Comparison of ENCODE assay signal across 10 mouse cellular contexts in genomic region chr9:40780892-40781725, GRCm38 (mm10). TPM values are rescaled to one million over a fixed set of nuclear protein-coding genes. Genes with fewer than 3 reads are reported as not detected.
DNase-seq lines count a peak whose midpoint lies in the region; ATAC-seq and TF ChIP-seq lines count a peak whose summit lies in the region.
"Had no signal": no experiment of that assay in that cellular context is flagged by ENCODE, and none has a peak within 500 bp of the region (broad histone marks: within the 10 kb centered on the region; RNA-seq: fewer than 3 reads in every experiment).

No protein-coding gene starts in this region.

- WGBS in kidney, embryonic 14.5 days = 81% methylated on average over 11 of the region's 11 CpGs
- 51% methylated on average over 11 of the region's 11 CpGs for WGBS in liver, embryonic 15.5 days (ENCODE audit: insufficient replicate concordance)

- H3K36me3 ChIP-seq in kidney, embryonic 14.5 days (ENCODE audit: control insufficient read depth, insufficient read depth, low read length) = peaks cover 4% of the 10 kb centered on the region; the same call in 1 of the 2 replicates
- H3K36me3 ChIP-seq in ES-E14 (ENCODE audit: control insufficient read depth, insufficient read depth, low read length, poor library complexity, severe bottlenecking) = no peaks in the 10 kb centered on the region
- no peaks in the 10 kb centered on the region for H3K36me3 ChIP-seq in liver, embryonic 15.5 days (replicated peaks)
- H3K36me3 ChIP-seq: G1E had no signal

- in situ Hi-C loops in ES-E14 (cut with MboI; ENCODE audit: low sequenced_read_pairs in 2 of 2, unreplicated experiment in 2 of 2) = no loop called here

- H3K9me3 ChIP-seq in kidney, embryonic 14.5 days (ENCODE audit: control insufficient read depth, low read length) = no peaks in the 10 kb centered on the region
- H3K9me3 ChIP-seq in ES-E14 (ENCODE audit: control insufficient read depth, insufficient read depth, low read depth, low read length) = no peaks in the 10 kb centered on the region
- H3K9me3 ChIP-seq in liver, embryonic 15.5 days (replicated peaks) = no peaks in the 10 kb centered on the region
- H3K9me3 ChIP-seq: G1E had no signal

- H3K4me2 ChIP-seq in kidney, embryonic 14.5 days (replicated peaks; ENCODE audit: low read depth, low read length) = no peak overlapping the region
- peak overlapping the region; percentile 54; the same call in 1 of the 2 replicates for H3K4me2 ChIP-seq in liver, embryonic 15.5 days

- no peak for DNase-seq in kidney, adult 9 months
- DNase-seq in ES-E14 (ENCODE audit: low read depth, low spot score) = no peak
- DNase-seq in adrenal gland, adult 2 months = no peak
- DNase-seq: right cerebral cortex, postnatal 4 days had no signal

- no peak for ATAC-seq in kidney, embryonic 14.5 days (ENCODE audit: low FRiP score, low TSS enrichment)
- peak; percentile 14; the same call in 1 of the 2 replicates for ATAC-seq in granulocyte monocyte progenitor cell, adult 5-6 weeks (replicated peaks; ENCODE audit: poor library complexity, severe bottlenecking)
- no peak for ATAC-seq in liver, embryonic 15.5 days (ENCODE audit: insufficient read depth)
- ATAC-seq in megakaryocyte-erythroid progenitor cell, adult 5-6 weeks (replicated peaks; ENCODE audit: low FRiP score, low TSS enrichment, poor library complexity, severe bottlenecking) = no peak
- ATAC-seq in erythroid progenitor cell, adult 5-6 weeks (replicated peaks; ENCODE audit: low FRiP score, poor library complexity, severe bottlenecking) = no peak

- H3K4me3 ChIP-seq in kidney, embryonic 14.5 days (ENCODE audit: low read length) = no peak overlapping the region
- H3K4me3 ChIP-seq in ES-E14 (ENCODE audit: insufficient read depth in 1 of 2, low read depth in 1 of 2, low read length in 2 of 2, poor library complexity in 1 of 2, severe bottlenecking in 1 of 2) = peak overlapping the region in 1 of 2 experiments; percentile 0; a peak in 1 of 4 replicates
- H3K4me3 ChIP-seq in liver, embryonic 15.5 days (replicated peaks) = no peak overlapping the region

- no peaks in the 10 kb centered on the region for H3K27me3 ChIP-seq in kidney, embryonic 14.5 days (ENCODE audit: control insufficient read depth, insufficient read depth, low read length)
- H3K27me3 ChIP-seq in liver, embryonic 15.5 days = peaks cover 31% of the 10 kb centered on the region

- peaks cover 7% of the 10 kb centered on the region for H3K4me1 ChIP-seq in kidney, embryonic 14.5 days (ENCODE audit: control insufficient read depth, insufficient read depth, low read length)
- H3K4me1 ChIP-seq in ES-E14 (ENCODE audit: control insufficient read depth in 2 of 2, insufficient read depth in 2 of 2, low read length in 2 of 2, poor library complexity in 1 of 2) = peaks cover 8 to 10% of the 10 kb centered on the region in 2 experiments
- H3K4me1 ChIP-seq in liver, embryonic 15.5 days (replicated peaks) = peaks cover 16% of the 10 kb centered on the region

- H3K9ac ChIP-seq in kidney, embryonic 14.5 days (ENCODE audit: low read depth, low read length) = no peak overlapping the region
- H3K9ac ChIP-seq in ES-E14 (ENCODE audit: insufficient read depth, low read depth, low read length, poor library complexity, severe bottlenecking) = peak overlapping the region; percentile 54; the same call in 1 of the 2 replicates
- no peak overlapping the region for H3K9ac ChIP-seq in liver, embryonic 15.5 days

- H3K27ac ChIP-seq in kidney, embryonic 14.5 days (ENCODE audit: low read depth, low read length) = 0 out of 2 replicates have a peak overlapping the region, but pooled peaks have one; percentile 62
- H3K27ac ChIP-seq in ES-E14 (ENCODE audit: insufficient read depth, low read depth, low read length, poor library complexity, severe bottlenecking) = peak overlapping the region; percentile 96; the same call in 1 of the 2 replicates
- peak overlapping the region; percentile 38; the same call in 1 of the 2 replicates for H3K27ac ChIP-seq in liver, embryonic 15.5 days (replicated peaks)

TF ChIP-seq in ES-E14, 5 proteins besides CTCF, POLR2A, EP300 and RAD21:
- TF ChIP-seq ZC3H11A (IDR thresholded peaks at IDR 0.05; ENCODE audit: borderline replicate concordance, low read depth, low read length) (no peak), CHD2 (IDR thresholded peaks at IDR 0.05; ENCODE audit: low read depth, low read length) (no peak), MAFK (IDR thresholded peaks at IDR 0.05; ENCODE audit: insufficient read depth, low read depth, low read length) (no peak), ZNF384 (IDR thresholded peaks at IDR 0.05; ENCODE audit: low read depth, low read length) (no peak), HCFC1 (IDR thresholded peaks at IDR 0.05; ENCODE audit: borderline replicate concordance, insufficient read depth, low read length) (no peak)

RNA-seq across cellular contexts. Expression of gene Hspa8, which starts 19.7 kb away (rescaled TPM):
- polyA plus RNA-seq in kidney, embryonic 14.5 days (2014; fragmentation: Nextera tagmentation; extraction: Ambion mirVana) = 2,147 and 3,036 TPM in 2 replicates
- total RNA-seq in ES-E14 (2012; rRNA removed) = 3,361 and 3,988 TPM in 2 replicates
- 2,268 and 2,405 TPM in 2 replicates for total RNA-seq in granulocyte monocyte progenitor cell, adult 5-6 weeks (2014; fragmentation: Nextera tagmentation)
- 4,273 and 4,449 TPM in 2 replicates for total RNA-seq in granulocyte monocyte progenitor cell, adult 5-6 weeks (2017)
- polyA plus RNA-seq in liver, embryonic 15.5 days (2015; fragmentation: Nextera tagmentation; extraction: Ambion mirVana) = 1,128 and 1,129 TPM in 2 replicates
- total RNA-seq in megakaryocyte-erythroid progenitor cell, adult 5-6 weeks (2014; fragmentation: Nextera tagmentation) = 3,454 and 3,626 TPM in 2 replicates
- total RNA-seq in megakaryocyte-erythroid progenitor cell, adult 5-6 weeks (2017) = 5,878 and 7,940 TPM in 2 replicates
- total RNA-seq in adrenal gland, adult 2 months (2021) = 1,000 to 10,000 TPM; 1,424 to 4,193 TPM
- 1,414 and 2,267 TPM in 2 replicates for polyA plus RNA-seq in adrenal gland, adult 2 months (2012; rRNA removed)
- total RNA-seq in erythroid progenitor cell, adult 5-6 weeks (2015; ENCODE audit: low replicate concordance) = 753 and 884 TPM in 2 replicates
- 686 and 716 TPM in 2 replicates for total RNA-seq in erythroid progenitor cell, adult 5-6 weeks (2017; ENCODE audit: low replicate concordance)

Comparison
In these comparisons a context has a peak if more than half of its experiments do, and no peak if none do; other contexts are left out.
1. H3K27ac ChIP-seq: peak in every context shown above with its lines; median percentile 96 in ES-E14; 62 in kidney, embryonic 14.5 days; 38 in liver, embryonic 15.5 days.